Mouse (Mus musculus): Measurements from ENCODE around the gene Cct3. TPM values are rescaled to one million over a fixed set of nuclear protein-coding genes. Genes with fewer than 3 reads are reported as not detected.
A peak's percentile ranks its signal among the peaks of the same experiment; 100 is the strongest.
"Not testable (repeated sequence)": the region's sequence is repeated elsewhere in the genome, so short reads cannot be mapped to it uniquely, and the experiment has no call there.

Cct3 gene
- polyA plus RNA-seq, 1 experiment from 2014 or later = 736 TPM

DNA sequence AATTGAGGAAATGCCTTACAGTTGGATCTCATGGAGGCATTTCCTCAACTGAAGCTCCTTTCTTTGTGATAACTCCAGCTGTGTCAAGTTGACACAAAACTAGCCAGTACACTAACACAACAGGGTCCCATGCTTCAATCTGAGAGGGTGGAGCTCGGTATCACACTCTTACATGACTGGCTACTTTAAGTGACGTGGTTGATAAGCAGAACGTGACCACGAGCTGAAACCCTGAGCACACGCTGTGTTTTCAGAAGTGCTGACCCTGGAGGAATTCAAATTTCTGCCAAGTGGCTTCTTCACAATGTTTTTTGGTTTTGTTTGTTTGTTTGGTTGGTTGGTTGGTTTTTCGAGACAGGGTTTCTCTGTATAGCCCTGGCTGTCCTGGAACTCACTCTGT lies 28.9 kb upstream of the Cct3 start:
- DNase-seq (ENCODE audit: low spot score); H3K36me3 ChIP-seq (ENCODE audit: control insufficient read depth, insufficient read depth, low read length); H3K4me3 ChIP-seq (ENCODE audit: low read depth, low read length); H3K4me2 ChIP-seq (replicated peaks; ENCODE audit: low read depth, low read length); H3K9ac ChIP-seq (ENCODE audit: low read depth, low read length); H3K9me3 ChIP-seq (ENCODE audit: control insufficient read depth, low read length); H3K27me3 ChIP-seq (ENCODE audit: control insufficient read depth, insufficient read depth, low read length); ATAC-seq (ENCODE audit: low FRiP score); H3K27ac ChIP-seq (ENCODE audit: low read depth, low read length); H3K4me1 ChIP-seq (replicated peaks; ENCODE audit: control insufficient read depth, insufficient read depth, low read length): not testable (repeated sequence)
- 79% methylated on average over 6 of the region's 6 CpGs for WGBS

DNA sequence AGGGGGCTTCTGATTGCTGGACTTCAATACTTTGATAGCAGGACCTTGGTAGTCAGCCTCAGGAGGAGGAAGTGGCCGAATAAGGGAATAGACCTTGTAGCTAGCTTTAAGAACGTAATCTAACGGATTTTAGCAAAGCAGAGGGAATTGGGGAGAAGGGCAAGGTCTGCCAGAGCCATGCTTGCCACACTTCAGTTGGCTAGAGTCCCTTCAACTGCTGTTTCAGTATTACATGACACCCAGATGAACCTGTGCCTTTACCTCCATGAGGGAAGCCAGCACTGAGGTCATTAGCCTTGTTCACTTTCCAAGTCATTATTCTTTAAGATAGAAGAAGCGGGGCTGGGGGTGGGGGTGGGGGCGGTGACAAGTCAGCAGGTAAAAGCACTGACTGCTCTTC lies 27.9 kb upstream of the Cct3 start:
- Histone ChIP-seq H3K4me1 (replicated peaks; ENCODE audit: control insufficient read depth, insufficient read depth, low read length) (no peaks in the 10 kb centered on the region), H3K4me2 (replicated peaks; ENCODE audit: low read depth, low read length) (no peak overlapping the region), H3K4me3 (ENCODE audit: low read depth, low read length) (no peak overlapping the region), H3K27me3 (ENCODE audit: control insufficient read depth, insufficient read depth, low read length) (no peaks in the 10 kb centered on the region), H3K9me3 (ENCODE audit: control insufficient read depth, low read length) (no peaks in the 10 kb centered on the region), H3K9ac (ENCODE audit: low read depth, low read length) (no peak overlapping the region), H3K36me3 (ENCODE audit: control insufficient read depth, insufficient read depth, low read length) (no peaks in the 10 kb centered on the region), H3K27ac (ENCODE audit: low read depth, low read length) (no peak overlapping the region)
- no peak for ATAC-seq (ENCODE audit: low FRiP score)
- DNase-seq (ENCODE audit: low spot score) = no peak
- WGBS = 87% methylated on average over 5 of the region's 5 CpGs

DNA sequence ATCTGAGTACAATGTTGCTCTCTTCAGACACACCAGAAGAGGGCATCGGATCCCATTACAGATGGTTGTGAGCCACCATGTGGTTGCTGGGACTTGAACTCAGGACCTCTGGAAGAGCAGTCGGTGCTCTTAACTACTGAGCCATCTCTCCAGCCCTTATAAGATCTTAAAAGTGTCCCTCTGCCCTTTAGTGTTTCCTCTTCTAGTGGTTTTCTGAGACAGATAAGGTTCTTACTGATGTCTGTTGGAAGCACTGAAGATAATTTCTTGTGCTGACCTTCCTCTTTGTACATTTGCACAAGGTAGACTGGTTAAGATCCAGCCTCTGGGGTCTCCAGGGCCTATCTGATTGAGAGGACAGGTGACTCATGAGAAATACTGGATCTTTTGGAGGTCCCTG lies 25.6 kb upstream of the Cct3 start:
- not testable (repeated sequence) for H3K9ac ChIP-seq (ENCODE audit: low read depth, low read length); H3K4me2 ChIP-seq (replicated peaks; ENCODE audit: low read depth, low read length); H3K4me3 ChIP-seq (ENCODE audit: low read depth, low read length); H3K36me3 ChIP-seq (ENCODE audit: control insufficient read depth, insufficient read depth, low read length); H3K4me1 ChIP-seq (replicated peaks; ENCODE audit: control insufficient read depth, insufficient read depth, low read length); H3K27ac ChIP-seq (ENCODE audit: low read depth, low read length); H3K9me3 ChIP-seq (ENCODE audit: control insufficient read depth, low read length); ATAC-seq (ENCODE audit: low FRiP score); H3K27me3 ChIP-seq (ENCODE audit: control insufficient read depth, insufficient read depth, low read length); DNase-seq (ENCODE audit: low spot score)
- WGBS = 98% methylated on average over 2 of the region's 2 CpGs

DNA sequence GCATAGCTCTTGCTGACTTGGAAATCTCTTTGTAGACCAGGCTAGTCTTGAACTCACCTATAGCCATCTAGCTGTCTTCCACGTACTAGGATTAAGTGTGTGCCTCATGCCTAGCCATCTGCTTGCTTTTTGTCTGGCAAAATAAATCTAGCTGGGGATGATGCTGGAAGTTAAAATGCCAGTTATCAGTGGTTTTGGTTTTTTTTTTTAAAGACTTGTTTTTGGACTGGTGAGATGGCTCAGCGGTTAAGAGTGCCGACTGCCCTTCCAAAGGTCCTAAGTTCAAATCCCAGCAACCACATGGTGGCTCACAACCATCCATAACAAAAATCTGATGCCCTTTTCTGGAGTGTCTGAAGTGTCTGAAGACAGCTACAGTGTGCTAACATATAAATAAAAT lies 25.1 kb upstream of the Cct3 start:
- no peak overlapping the region for H3K27ac ChIP-seq (ENCODE audit: low read depth, low read length)
- H3K27me3 ChIP-seq (ENCODE audit: control insufficient read depth, insufficient read depth, low read length) = no peaks in the 10 kb centered on the region
- ATAC-seq (ENCODE audit: low FRiP score) (no peak), DNase-seq (ENCODE audit: low spot score) (no peak)
- H3K4me1 ChIP-seq (replicated peaks; ENCODE audit: control insufficient read depth, insufficient read depth, low read length) = no peaks in the 10 kb centered on the region
- H3K4me2 ChIP-seq (replicated peaks; ENCODE audit: low read depth, low read length) = no peak overlapping the region
- no peak overlapping the region for H3K4me3 ChIP-seq (ENCODE audit: low read depth, low read length)
- no peak overlapping the region for H3K9ac ChIP-seq (ENCODE audit: low read depth, low read length)
- 90% methylated on average over 3 of the region's 3 CpGs for WGBS
- no peaks in the 10 kb centered on the region for H3K36me3 ChIP-seq (ENCODE audit: control insufficient read depth, insufficient read depth, low read length)
- H3K9me3 ChIP-seq (ENCODE audit: control insufficient read depth, low read length) = no peaks in the 10 kb centered on the region

DNA sequence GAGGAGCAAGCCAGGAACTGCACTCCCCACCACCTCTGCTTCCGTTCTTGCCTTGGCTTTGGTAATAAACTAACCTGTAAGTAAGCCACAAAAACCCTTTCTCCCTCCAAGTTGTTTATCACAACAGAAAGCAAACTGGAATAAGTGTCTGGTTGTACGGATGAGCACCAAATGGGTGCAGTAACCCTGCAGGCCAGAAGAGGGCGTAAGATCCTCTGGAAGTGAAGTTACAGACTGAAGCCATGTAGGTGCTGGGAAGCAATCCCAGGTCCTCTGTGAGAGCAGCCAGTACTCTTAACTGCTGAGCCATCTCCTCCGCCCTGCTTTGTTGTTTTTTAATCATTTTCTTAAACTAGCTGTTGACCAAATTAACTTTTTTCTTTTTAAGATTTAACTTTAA lies 22.9 kb upstream of the Cct3 start:
- Histone ChIP-seq H3K27me3 (ENCODE audit: control insufficient read depth, insufficient read depth, low read length) (no peaks in the 10 kb centered on the region), H3K4me3 (ENCODE audit: low read depth, low read length) (no peak overlapping the region), H3K27ac (ENCODE audit: low read depth, low read length) (no peak overlapping the region), H3K4me2 (replicated peaks; ENCODE audit: low read depth, low read length) (no peak overlapping the region), H3K36me3 (ENCODE audit: control insufficient read depth, insufficient read depth, low read length) (no peaks in the 10 kb centered on the region), H3K4me1 (replicated peaks; ENCODE audit: control insufficient read depth, insufficient read depth, low read length) (no peaks in the 10 kb centered on the region), H3K9ac (ENCODE audit: low read depth, low read length) (no peak overlapping the region), H3K9me3 (ENCODE audit: control insufficient read depth, low read length) (no peaks in the 10 kb centered on the region)
- DNase-seq (ENCODE audit: low spot score) = no peak
- WGBS = 90% methylated on average over 4 of the region's 4 CpGs
- ATAC-seq (ENCODE audit: low FRiP score) = no peak

DNA sequence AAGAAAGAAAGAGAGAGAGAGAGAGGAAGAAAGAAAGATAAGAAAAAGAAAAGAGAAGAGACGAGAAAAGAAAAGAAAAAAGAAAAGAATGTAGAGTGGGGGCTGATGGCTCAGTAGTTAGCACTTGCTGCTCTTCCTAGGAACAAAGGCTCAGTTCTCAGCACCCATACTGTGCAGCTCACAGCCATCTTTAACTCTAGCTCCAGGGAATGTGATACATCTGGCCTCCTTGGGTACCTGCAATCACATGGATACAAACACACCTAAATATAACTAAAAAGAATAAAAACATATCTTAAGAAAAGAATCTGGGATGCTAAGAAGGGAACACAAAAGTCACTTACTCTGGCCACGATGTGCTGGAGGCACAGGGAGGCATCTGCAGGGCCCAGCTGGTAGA lies 20.8 kb upstream of the Cct3 start:
- WGBS = 90% methylated on average over 2 of the region's 2 CpGs
- ATAC-seq (ENCODE audit: low FRiP score) = no peak

DNA sequence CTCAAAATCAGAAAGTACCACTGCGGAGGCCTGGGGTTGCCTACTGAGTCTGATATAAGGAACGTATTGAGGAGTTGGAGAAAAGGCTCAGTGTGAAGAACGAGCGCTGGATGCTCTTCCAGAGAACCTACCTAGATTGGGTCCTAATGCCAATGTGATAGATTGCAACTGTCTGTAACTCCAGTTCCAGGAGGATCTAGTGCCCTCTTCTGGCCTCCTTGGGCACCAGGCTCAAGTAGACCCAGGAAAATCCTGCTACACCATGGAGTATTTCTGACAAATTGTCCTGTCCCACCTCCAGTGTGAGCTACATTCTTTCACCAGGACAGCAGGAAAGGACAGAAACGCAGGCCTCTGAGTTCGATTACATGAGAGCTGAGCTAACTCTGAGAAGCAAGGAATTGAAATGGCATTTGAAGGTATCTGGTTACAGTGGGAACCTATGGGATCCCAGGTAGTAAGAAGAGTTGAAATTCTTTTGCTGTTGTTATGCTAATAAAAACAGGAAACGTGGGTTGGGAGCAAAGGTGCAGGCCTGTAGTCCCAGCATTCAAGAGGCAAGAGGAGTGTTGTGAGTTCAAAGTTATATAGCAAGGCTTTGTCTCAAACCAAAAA lies 20.3 kb upstream of the Cct3 start:
- H3K27me3 ChIP-seq (ENCODE audit: control insufficient read depth, insufficient read depth, low read length) = no peaks in the 10 kb centered on the region
- H3K9me3 ChIP-seq (ENCODE audit: control insufficient read depth, low read length) = no peaks in the 10 kb centered on the region
- no peak for ATAC-seq (ENCODE audit: low FRiP score)
- H3K4me2 ChIP-seq (replicated peaks; ENCODE audit: low read depth, low read length) = no peak overlapping the region
- H3K36me3 ChIP-seq (ENCODE audit: control insufficient read depth, insufficient read depth, low read length) = no peaks in the 10 kb centered on the region
- peak; percentile 33 for DNase-seq (ENCODE audit: low spot score)
- no peak overlapping the region for H3K9ac ChIP-seq (ENCODE audit: low read depth, low read length)
- H3K4me3 ChIP-seq (ENCODE audit: low read depth, low read length) = no peak overlapping the region
- H3K27ac ChIP-seq (ENCODE audit: low read depth, low read length) = no peak overlapping the region
- 48% methylated on average over 7 of the region's 7 CpGs for WGBS
- no peaks in the 10 kb centered on the region for H3K4me1 ChIP-seq (replicated peaks; ENCODE audit: control insufficient read depth, insufficient read depth, low read length)

More for the DNA sequence above, 20.8 kb upstream of the Cct3 start:
- no peak overlapping the region for H3K9ac ChIP-seq (ENCODE audit: low read depth, low read length)
- no peak overlapping the region for H3K27ac ChIP-seq (ENCODE audit: low read depth, low read length)
- no peak overlapping the region for H3K4me3 ChIP-seq (ENCODE audit: low read depth, low read length)
- H3K27me3 ChIP-seq (ENCODE audit: control insufficient read depth, insufficient read depth, low read length) = no peaks in the 10 kb centered on the region
- no peaks in the 10 kb centered on the region for H3K4me1 ChIP-seq (replicated peaks; ENCODE audit: control insufficient read depth, insufficient read depth, low read length)
- no peak for DNase-seq (ENCODE audit: low spot score)
- no peaks in the 10 kb centered on the region for H3K36me3 ChIP-seq (ENCODE audit: control insufficient read depth, insufficient read depth, low read length)
- no peak overlapping the region for H3K4me2 ChIP-seq (replicated peaks; ENCODE audit: low read depth, low read length)
- no peaks in the 10 kb centered on the region for H3K9me3 ChIP-seq (ENCODE audit: control insufficient read depth, low read length)

DNA sequence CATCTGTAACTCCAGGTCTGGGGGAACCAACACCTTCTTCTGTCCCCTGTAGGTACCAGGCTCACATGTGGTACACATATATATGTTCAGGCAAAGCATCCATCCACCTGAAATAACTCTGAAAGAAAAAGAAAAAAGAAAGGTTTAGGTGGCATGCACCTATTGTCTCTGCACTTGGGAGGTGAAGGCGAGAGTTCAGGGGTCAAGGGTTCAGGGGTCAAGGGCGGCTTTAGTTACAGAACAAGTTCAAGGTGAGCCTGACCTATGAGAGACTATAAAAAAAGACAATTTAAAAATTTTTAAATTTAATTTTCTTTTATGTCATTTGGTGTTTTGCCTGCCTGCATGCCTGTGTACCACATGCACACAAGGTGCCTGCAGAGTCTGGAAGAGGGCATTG lies 16.9 kb upstream of the Cct3 start:
- no peak for DNase-seq (ENCODE audit: low spot score)
- Histone ChIP-seq H3K4me2 (replicated peaks; ENCODE audit: low read depth, low read length) (no peak overlapping the region), H3K27me3 (ENCODE audit: control insufficient read depth, insufficient read depth, low read length) (no peaks in the 10 kb centered on the region), H3K9ac (ENCODE audit: low read depth, low read length) (no peak overlapping the region), H3K27ac (ENCODE audit: low read depth, low read length) (no peak overlapping the region), H3K4me1 (replicated peaks; ENCODE audit: control insufficient read depth, insufficient read depth, low read length) (no peaks in the 10 kb centered on the region), H3K4me3 (ENCODE audit: low read depth, low read length) (no peak overlapping the region), H3K36me3 (ENCODE audit: control insufficient read depth, insufficient read depth, low read length) (no peaks in the 10 kb centered on the region), H3K9me3 (ENCODE audit: control insufficient read depth, low read length) (no peaks in the 10 kb centered on the region)
- 93% methylated on average over 2 of the region's 2 CpGs for WGBS
- no peak for ATAC-seq (ENCODE audit: low FRiP score)

DNA sequence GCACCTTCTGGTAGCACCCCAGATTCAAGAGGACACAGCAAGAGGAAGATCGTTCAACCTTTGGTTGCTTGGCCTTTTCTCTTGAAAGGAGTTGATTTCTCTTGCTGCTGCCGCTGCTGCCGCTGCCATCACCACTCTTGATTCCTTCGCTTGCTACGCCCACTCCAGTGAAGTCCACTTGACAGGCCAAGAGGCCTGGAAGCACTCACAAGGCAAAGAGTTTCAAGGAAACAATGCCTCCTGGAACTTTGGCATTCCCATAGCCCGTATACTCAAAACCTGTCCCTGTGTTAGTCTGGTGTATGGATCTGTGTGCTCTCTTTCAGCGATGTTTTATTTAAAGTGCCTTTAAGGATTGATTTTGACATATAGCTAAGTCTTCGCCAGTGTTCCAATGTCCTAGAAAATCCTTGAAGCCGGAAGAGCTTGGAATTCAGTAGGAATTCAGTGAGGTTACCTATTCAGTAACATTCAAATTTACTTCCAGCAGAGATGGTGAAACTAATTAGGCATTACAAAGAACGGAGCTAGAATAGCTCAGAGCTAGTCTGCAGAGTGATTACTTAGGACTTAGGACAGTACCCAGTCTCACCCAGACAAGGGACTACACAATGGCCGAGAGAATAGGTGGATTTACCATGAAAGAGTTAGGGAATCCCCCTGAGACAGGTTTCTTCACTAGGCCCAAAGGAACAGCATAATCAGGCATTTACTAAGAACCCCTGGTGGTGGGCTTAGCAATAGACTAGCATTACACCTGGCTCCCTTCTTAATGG lies 15.6 kb upstream of the Cct3 start:
- not testable (repeated sequence) for H3K9me3 ChIP-seq (ENCODE audit: control insufficient read depth, low read length); ATAC-seq (ENCODE audit: low FRiP score); H3K36me3 ChIP-seq (ENCODE audit: control insufficient read depth, insufficient read depth, low read length); H3K27ac ChIP-seq (ENCODE audit: low read depth, low read length); H3K9ac ChIP-seq (ENCODE audit: low read depth, low read length); H3K4me3 ChIP-seq (ENCODE audit: low read depth, low read length); H3K4me1 ChIP-seq (replicated peaks; ENCODE audit: control insufficient read depth, insufficient read depth, low read length); DNase-seq (ENCODE audit: low spot score); H3K4me2 ChIP-seq (replicated peaks; ENCODE audit: low read depth, low read length); H3K27me3 ChIP-seq (ENCODE audit: control insufficient read depth, insufficient read depth, low read length)
- WGBS = 68% methylated on average over 11 of the region's 11 CpGs

Measured in hindbrain, embryonic 11.5 days (tissue).